Mouse (Mus musculus): ENCODE measurements around the gene H1foo. TPM values are rescaled to one million over a fixed set of nuclear protein-coding genes. Genes with fewer than 3 reads are reported as not detected.

Gene H1foo
- total RNA-seq, 2 experiments from 2014 or later, result not detected

GRCm38 (mm10) chr6:115983306-115984038 is 38.7 kb downstream of the H1foo start:
- no peak for ATAC-seq (replicated peaks; ENCODE audit: poor library complexity)

DNA sequence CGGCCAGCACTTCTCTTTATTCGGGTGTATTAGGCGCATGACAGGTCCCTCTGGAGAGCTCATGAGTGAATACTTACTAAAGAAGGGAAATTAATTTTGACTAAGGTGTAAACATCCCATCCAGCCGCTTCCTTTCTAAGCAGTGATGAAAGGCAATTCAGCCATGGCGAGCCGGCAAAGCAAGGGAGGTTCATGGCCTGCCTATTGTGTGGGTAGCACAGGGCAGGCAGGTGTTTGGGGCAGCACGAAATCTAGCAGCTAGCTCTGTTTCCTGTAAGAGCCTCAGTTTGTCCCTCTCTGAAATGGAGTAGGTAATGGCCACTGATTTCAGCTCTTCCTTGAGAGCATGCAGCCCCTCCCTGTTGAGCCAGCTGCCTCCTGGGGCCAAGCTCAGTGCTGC is 39.8 kb downstream of the H1foo start:
- ATAC-seq (replicated peaks; ENCODE audit: poor library complexity), result no peak

DNA sequence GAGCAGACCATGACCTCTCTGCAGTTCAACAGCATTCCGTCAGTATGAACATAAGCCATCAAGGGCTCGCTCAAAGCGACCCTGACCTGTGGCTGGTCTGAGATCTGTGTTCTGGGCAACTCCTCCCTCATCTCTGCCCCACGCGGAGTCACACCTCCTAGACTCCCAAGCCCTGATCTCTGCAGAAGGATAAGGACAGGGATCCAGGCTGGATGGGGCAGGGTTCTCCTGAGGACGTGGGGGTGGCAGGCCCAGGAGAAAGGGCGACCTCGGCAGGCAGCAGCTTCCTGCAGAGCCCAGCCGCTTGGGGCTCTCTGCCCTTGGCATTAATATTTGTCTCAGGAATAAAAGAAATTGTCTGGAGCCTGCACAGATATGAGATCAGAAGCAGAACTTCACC is 40.9 kb downstream of the H1foo start:
- no peak for ATAC-seq (replicated peaks; ENCODE audit: poor library complexity)

DNA sequence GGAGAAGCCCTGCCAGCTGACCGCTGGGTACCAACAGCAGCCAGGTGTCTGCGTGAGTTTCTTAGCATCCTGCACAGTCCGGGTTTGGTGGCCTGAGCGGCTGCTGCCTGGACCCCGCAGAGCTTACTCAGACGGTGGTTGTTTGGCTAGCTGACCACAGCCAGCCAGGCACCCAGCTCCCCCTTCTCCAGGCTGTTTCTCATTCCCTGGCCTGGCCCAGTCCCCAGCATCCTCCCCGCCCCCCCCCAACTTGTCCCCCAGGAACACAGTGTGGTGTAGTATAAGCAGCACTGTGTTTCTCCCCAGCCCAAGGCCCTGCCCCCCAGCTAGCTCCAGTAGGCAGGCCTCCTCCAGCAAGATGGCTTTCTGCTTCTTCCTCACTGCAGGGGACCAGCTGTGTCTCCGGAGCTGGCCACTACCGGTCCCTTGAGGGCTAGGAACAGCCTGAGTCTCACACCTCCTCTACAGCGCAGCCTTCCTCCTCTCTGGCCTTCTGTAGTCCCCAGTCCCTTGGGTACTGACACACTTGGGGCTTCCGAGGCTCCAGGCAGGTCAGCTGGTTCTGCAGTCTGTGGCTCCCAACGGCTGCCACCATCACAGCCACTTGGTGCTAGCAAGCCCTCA is 41.8 kb downstream of the H1foo start:
- no peak for ATAC-seq (replicated peaks; ENCODE audit: poor library complexity)

- peak; percentile 22 for ATAC-seq (replicated peaks; ENCODE audit: poor library complexity)
Measured at GRCm38 (mm10) chr6:115987096-115987747, 42.5 kb downstream of the H1foo start.

DNA sequence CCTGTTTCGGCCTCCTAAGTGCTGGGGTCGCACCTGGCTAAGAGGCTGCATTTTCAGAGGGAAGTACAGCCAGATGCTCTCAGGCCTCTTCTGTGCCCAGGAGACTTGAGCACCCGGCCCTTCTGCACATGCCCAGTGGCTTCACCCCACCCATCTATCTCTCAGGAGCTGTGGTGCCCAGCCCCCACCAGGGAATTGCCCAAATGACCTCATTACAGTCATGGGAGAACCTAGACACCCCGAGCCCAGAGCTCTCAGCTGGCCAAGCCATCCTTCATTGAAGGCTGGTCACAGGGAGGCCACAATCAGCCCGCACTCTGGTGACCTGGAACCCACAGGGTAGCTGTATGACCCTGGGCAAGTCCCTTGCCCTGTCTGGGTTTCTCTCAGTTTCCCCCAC is 44.3 kb downstream of the H1foo start:
- ATAC-seq (replicated peaks; ENCODE audit: poor library complexity), result no peak

GRCm38 (mm10) chr6:115989607-115990006 is 44.9 kb downstream of the H1foo start:
- ATAC-seq (replicated peaks; ENCODE audit: poor library complexity), result no peak

- no peak for ATAC-seq (replicated peaks; ENCODE audit: poor library complexity)
Measured at GRCm38 (mm10) chr6:115990056-115990455, 45.3 kb downstream of the H1foo start.

DNA sequence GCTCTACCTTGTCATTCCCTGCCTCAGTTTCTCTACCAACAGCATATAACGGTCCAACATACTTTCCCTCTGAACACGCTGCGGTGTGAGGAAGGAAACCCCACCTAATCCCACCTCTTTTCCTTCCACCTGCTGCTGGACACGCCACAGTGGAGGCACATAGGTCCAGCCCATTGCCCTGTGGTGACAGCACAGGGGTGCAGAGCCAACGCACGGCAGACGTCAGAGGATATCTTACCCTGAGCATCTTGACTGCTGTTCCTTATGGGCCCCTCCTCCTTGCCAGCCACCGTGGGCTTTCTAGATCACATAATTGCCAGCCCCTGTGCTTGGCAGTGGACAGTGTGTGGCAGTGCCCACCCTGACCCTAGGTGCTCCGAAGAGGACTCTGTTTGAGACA is 45.7 kb downstream of the H1foo start:
- no peak for ATAC-seq (replicated peaks; ENCODE audit: poor library complexity)

DNA sequence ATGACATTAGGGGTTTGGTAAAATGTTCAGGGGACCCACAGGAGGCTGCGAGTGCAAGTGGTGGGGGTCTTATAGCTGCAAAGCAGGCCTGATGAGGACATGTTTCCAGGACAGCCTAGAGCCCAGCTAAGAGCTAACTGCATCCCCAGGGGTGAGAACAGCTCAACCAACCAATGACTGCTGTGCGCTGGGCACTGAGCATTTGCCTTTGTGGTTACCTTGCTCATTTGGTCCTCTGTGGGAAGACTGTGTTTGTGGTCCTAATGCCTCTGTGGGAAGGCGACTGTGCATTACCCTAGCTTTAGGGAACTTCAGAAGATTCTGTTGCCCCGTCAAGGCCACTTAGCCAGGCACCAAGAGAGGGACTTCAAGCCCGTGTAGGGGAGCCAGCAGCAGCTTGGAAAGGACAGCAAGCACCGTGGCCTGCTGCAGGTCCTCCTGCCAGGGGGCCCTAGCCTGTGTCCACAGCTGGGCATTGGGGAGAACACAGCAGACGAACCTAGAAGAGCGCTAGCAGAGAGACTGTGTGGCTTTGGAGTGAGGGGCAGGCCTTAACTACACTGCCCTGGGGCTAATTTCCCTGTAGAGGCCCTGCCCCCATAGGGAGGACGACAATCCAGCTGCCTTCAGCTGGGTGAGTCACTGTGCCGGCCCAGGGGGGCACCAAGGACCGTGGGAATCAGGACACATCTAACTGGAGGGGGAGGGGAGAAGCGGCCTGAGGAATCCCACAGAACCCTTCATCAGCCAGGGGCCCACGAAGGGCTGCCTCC is 46.6 kb downstream of the H1foo start:
- ATAC-seq (replicated peaks; ENCODE audit: poor library complexity), result no peak

DNA sequence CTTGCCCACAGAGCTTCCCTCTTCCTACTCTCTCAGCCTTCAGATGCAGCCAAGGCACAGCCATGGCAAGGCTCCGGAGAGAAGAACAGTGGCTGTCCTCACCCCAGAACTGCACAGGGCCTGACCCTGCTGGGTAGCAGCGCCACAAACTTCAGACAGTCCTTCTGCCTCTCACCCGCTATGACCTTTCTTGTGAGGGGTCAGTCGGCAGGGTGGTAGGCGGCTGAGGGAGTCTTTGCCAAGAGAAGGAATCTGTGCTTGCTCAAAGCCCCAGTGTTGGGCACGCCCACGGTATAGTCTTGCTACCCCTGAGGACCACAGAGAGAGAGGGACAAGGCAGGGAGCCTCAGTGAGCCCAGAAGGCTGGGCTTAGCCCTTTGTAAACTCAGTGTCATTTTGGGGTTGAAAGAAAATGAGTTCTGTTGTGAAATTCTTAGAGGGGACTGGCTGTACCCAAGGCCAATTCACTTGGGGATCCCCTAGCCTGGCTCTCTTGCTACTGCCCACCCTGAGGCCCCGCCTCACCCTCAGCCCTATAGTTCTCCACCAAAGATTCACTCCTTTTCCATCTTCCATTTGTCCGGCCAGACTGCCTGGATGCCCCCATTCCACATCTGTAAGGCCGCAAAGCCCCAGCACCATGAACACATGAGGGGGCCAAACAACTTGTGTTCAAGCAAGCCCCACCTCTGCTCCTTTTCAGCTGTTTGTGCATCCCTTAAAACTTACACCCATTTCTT is 47.3 kb downstream of the H1foo start:
- no peak for ATAC-seq (replicated peaks; ENCODE audit: poor library complexity)

- no peak for ATAC-seq (replicated peaks; ENCODE audit: poor library complexity)
Measured at GRCm38 (mm10) chr6:115992981-115993380, 48.2 kb downstream of the H1foo start.

DNA sequence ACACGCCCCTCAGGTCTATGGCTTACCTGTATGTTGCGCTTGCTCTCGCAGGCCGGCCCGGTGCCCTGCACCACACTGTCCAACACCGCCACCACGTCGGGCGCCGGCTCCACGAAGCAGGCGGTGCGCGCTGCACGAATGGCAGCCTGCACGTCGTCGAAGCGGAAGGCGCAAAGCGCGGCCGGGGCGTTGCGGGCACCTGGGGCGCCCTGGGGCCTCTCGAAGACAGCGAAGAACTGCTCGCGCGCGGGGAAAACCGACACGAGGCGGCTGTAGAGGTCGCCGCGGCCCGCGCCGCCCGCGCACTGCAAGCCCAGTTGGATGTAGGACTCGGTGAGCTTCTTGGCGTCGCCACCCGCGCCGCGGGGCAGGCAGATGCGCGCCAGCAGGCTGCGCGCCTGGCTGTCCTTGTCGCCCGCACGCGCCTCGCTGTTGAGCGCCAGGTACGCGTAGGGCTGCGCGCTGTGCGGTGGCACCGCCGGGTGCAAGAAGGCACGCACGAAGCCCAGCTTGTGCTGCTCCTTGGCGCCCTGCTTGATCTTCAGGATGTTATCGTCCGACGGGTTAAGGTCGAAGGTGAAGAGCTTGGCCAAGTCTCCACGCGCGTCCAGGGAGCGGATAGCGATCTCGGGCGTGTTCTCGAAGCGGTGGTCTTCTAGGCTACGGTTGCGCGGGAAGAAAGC is 48.9 kb downstream of the H1foo start:
- no peak for ATAC-seq (replicated peaks; ENCODE audit: poor library complexity)

DNA sequence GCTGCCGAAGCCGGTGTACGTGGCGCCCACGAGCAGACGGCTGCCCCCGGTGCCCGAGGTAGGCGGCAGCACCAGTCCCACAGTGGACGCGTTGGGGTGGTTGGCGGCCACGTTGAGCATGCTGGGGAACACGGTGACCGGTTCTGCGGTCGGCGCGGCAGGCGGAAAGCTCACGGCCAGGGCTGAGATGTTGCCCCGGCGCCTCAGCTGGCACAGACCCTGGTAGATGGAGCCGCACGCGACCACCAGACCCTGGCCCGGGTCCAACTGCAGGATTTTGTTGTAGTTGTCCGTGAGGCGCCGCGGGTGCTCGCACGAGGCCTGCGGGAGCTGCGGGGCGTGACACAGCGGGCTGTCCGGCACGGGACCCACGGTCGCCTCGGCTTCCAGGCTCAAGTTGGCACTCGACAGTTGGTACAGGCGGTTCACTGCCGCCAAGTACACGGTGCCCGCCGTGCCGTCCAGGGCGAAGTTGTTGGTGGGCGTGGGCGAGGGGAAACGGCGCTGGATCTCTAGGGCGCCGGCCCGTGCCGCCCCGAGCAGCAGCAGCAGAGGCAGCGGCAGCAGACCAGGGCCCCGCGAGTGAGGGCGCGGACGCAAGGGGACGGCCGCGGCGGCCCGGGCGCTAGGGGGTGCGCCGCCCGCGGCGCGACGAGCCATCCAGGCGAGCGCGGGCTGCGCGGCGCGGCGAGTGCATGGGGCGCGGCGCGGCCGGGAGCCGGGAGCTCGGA is 49.6 kb downstream of the H1foo start:
- ATAC-seq (replicated peaks; ENCODE audit: poor library complexity), result peak; percentile 3; the same call in 1 of the 2 replicates

DNA sequence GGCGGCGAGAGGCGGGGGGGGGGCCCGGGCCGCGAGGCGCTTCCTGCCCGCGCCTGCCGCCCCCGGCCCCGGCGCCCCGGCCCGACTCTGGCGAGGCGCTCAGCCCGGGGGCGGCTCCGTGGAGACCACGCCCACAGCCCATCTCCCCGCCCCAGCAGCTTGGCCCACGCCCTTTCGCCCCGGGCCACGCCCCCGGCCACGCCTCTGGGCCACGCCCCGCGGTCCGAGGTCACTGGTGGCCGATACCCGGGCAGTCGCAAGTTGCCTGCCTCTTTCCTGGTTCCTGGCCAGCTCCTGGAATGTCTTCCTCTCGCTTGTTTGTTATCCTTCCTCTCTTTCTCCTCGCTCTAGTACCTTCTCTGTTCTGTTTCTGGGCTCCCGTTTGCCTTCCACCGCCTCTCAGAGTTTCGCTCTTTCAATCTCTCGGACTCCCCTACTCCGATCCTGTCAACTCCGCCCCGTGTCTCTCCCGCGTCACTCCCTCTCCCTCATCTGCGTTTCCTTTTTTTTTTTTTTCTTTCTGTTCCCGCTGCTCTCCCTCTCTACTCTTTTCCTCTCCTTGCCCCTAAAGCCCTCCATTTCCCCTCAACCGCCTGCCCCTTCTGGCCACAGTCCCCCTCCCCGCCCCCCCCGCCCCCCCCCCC is 50.3 kb downstream of the H1foo start, which contains the start of gene Plxnd1:
Gene Plxnd1, minus strand, starts transcription at position 129 of the 644 bp plus-strand sequence.
- ATAC-seq (replicated peaks; ENCODE audit: poor library complexity), result peak; percentile 81

DNA sequence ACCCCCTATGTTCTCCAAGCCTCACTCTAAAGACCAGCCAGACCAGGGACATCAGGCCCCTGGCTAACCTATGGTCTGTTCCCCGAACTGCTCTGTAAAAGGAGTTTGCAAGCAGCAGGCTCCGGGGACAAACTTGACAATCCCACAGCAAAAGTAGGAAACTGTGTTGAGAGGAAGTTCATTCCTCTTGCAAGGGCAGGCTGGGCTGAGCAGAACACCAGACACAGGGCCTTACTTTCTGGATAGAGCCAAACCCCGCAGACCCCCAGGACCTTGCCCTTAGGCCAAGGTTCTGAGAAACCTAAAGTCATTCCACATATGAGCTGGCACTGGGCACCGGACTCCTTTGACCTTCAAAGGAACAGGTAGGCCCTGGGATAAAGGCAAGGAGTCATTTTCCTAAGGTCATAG is 50.8 kb downstream of the H1foo start:
- no peak for ATAC-seq (replicated peaks; ENCODE audit: poor library complexity)

GRCm38 (mm10) chr6:115996171-115996851 is 51.6 kb downstream of the H1foo start:
- peak; percentile 32 for ATAC-seq (replicated peaks; ENCODE audit: poor library complexity)

- no peak for ATAC-seq (replicated peaks; ENCODE audit: poor library complexity)
Measured at GRCm38 (mm10) chr6:115997726-115998311, 53.1 kb downstream of the H1foo start.

Data from megakaryocyte progenitor cell, adult 5-6 weeks (primary cell).